In the genomic region with DNA sequence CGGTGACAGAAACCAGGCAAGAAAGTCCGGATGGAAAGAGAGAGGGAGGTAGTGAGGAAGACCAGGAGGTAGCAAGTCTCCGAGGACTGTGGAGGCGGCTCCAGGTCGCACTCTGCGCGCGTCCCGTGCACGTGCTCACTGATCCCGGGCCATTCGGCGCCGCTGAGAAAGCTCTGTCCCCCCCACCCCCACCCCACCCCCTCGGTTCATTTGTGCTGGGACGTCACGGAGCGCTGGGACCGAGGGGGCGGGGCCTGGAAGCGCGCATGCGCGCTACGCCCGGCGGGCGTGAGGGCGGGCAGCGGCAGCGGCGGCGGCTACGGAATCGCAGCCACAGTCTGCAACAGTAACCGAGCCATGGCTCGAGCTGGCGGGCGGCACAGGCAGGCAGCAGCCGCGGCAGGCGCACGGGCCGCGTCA, we compare ENCODE assay signal across 8 mouse cellular contexts. TPM values are rescaled to one million over a fixed set of nuclear protein-coding genes. Genes with fewer than 3 reads are reported as not detected.
DNase-seq lines count a peak whose midpoint lies in the region; ATAC-seq and TF ChIP-seq lines count a peak whose summit lies in the region.

A gene (plus strand): TSS at position 361 of the 420 bp plus-strand sequence.

- peak within 1 kb of the TSS; percentile 51 for H3K4me3 ChIP-seq in kidney, embryonic 16.5 days (ENCODE audit: low read length)
- peak within 1 kb of the TSS; percentile 49 for H3K4me3 ChIP-seq in forebrain, postnatal 0 days (ENCODE audit: low read depth, low read length)
- peak within 1 kb of the TSS; percentile 43 for H3K4me3 ChIP-seq in kidney, postnatal 0 days (replicated peaks; ENCODE audit: low read depth, low read length)

- H3K36me3 ChIP-seq in kidney, embryonic 16.5 days (ENCODE audit: insufficient read depth, low read length): no peaks in the 10 kb centered on the region
- no peaks in the 10 kb centered on the region for H3K36me3 ChIP-seq in forebrain, postnatal 0 days (ENCODE audit: insufficient read depth)
- H3K36me3 ChIP-seq in kidney, postnatal 0 days (ENCODE audit: insufficient read depth, low read length): no peaks in the 10 kb centered on the region

- peak within 1 kb of the TSS; percentile 74 for H3K4me2 ChIP-seq in kidney, embryonic 16.5 days (replicated peaks; ENCODE audit: low read depth, low read length)
- H3K4me2 ChIP-seq in forebrain, postnatal 0 days (ENCODE audit: low read depth): peak within 1 kb of the TSS; percentile 97
- peak within 1 kb of the TSS; percentile 94 for H3K4me2 ChIP-seq in kidney, postnatal 0 days (ENCODE audit: low read length)

- no peak for TF ChIP-seq CTCF in forebrain, postnatal 0 days (IDR thresholded peaks at IDR 0.05; ENCODE audit: low read depth)
- TF ChIP-seq CTCF in kidney, postnatal 0 days (IDR thresholded peaks at IDR 0.05; ENCODE audit: low read depth): no peak

- no peaks in the 10 kb centered on the region for H3K9me3 ChIP-seq in kidney, embryonic 16.5 days (ENCODE audit: low read length)
- H3K9me3 ChIP-seq in forebrain, postnatal 0 days (ENCODE audit: low read length): no peaks in the 10 kb centered on the region
- no peaks in the 10 kb centered on the region for H3K9me3 ChIP-seq in kidney, postnatal 0 days (replicated peaks; ENCODE audit: low read length)

- no peak within 1 kb of the TSS for H3K27ac ChIP-seq in kidney, embryonic 16.5 days (ENCODE audit: low read length)
- H3K27ac ChIP-seq in forebrain, postnatal 0 days (ENCODE audit: low read depth, low read length): no peak within 1 kb of the TSS
- H3K27ac ChIP-seq in kidney, postnatal 0 days: no peak within 1 kb of the TSS

- peak; percentile 54; the same call in 1 of the 2 replicates for ATAC-seq in kidney, embryonic 16.5 days (ENCODE audit: low FRiP score, low TSS enrichment)
- ATAC-seq in forebrain, postnatal 0 days: peak; percentile 73
- ATAC-seq in kidney, postnatal 0 days (replicated peaks; ENCODE audit: low FRiP score, low read depth): peak; percentile 37; the same call in 1 of the 2 replicates
- ATAC-seq in erythroid progenitor cell, adult 5-6 weeks (replicated peaks; ENCODE audit: low FRiP score, poor library complexity, severe bottlenecking): no peak

- no peak for DNase-seq in kidney, adult 9 months
- peak; percentile 80 for DNase-seq in adrenal gland, postnatal 25 days
- peak; percentile 84 for DNase-seq in forebrain, postnatal 0 days
- DNase-seq in kidney, postnatal 0 days (ENCODE audit: low spot score): peak; percentile 54
- DNase-seq in mesoderm, embryonic 11.5 days (ENCODE audit: low read depth, low spot score): peak; percentile 86
- DNase-seq in yolk sac, embryonic 10.5 days (ENCODE audit: low spot score): peak; percentile 85

- H3K4me1 ChIP-seq in kidney, embryonic 16.5 days (ENCODE audit: insufficient read depth, low read length): peaks cover 23% of the 10 kb centered on the region
- 0 out of 2 replicates have a peak, but pooled peaks cover 4% of the 10 kb centered on the region for H3K4me1 ChIP-seq in forebrain, postnatal 0 days (ENCODE audit: insufficient read depth)
- H3K4me1 ChIP-seq in kidney, postnatal 0 days (replicated peaks; ENCODE audit: insufficient read depth, low read length): 0 out of 2 replicates have a peak, but pooled peaks cover 16% of the 10 kb centered on the region

- no peak within 1 kb of the TSS; the same call in 1 of the 2 replicates for H3K9ac ChIP-seq in kidney, embryonic 16.5 days (replicated peaks; ENCODE audit: low read length)
- H3K9ac ChIP-seq in forebrain, postnatal 0 days: peak within 1 kb of the TSS; percentile 47
- H3K9ac ChIP-seq in kidney, postnatal 0 days (ENCODE audit: low read depth, low read length): no peak within 1 kb of the TSS

- peaks cover 99% of the 10 kb centered on the region for H3K27me3 ChIP-seq in kidney, embryonic 16.5 days (ENCODE audit: insufficient read depth, low read length)
- H3K27me3 ChIP-seq in forebrain, postnatal 0 days (ENCODE audit: insufficient read depth, low read length): peaks cover 83% of the 10 kb centered on the region
- peaks cover 94% of the 10 kb centered on the region for H3K27me3 ChIP-seq in kidney, postnatal 0 days (ENCODE audit: insufficient read depth, low read length)

- under 1% methylated on average over 45 of the region's 45 CpGs for WGBS in kidney, embryonic 16.5 days
- 2% methylated on average over 43 of the region's 45 CpGs for WGBS in forebrain, postnatal 0 days
- under 1% methylated on average over 45 of the region's 45 CpGs for WGBS in kidney, postnatal 0 days

RNA-seq across cellular contexts. Expression of the gene that starts here (rescaled TPM):
- polyA plus RNA-seq in kidney, embryonic 16.5 days (2015; fragmentation: Nextera tagmentation; extraction: Ambion mirVana): 0.05 and 0.06 TPM in 2 replicates
- not detected in 2 replicates for total RNA-seq in adrenal gland, postnatal 25 days (2021)
- total RNA-seq in forebrain, postnatal 0 days (2014; rRNA removed): 0.92 and 3.8 TPM in 2 replicates
- 0.23 and 0.64 TPM in 2 replicates for polyA plus RNA-seq in forebrain, postnatal 0 days (2015; fragmentation: Nextera tagmentation; extraction: Ambion mirVana)
- polyA plus RNA-seq in kidney, postnatal 0 days (2015; fragmentation: Nextera tagmentation; extraction: Ambion mirVana): not detected in 2 replicates
- not detected in 2 replicates for total RNA-seq in erythroid progenitor cell, adult 5-6 weeks (2015; ENCODE audit: low replicate concordance)
- not detected in 2 replicates for total RNA-seq in erythroid progenitor cell, adult 5-6 weeks (2017; ENCODE audit: low replicate concordance)

Comparison
In these comparisons a context has a peak if more than half of its experiments do, and no peak if none do; other contexts are left out.
1. Peak in ATAC-seq, H3K4me3 ChIP-seq and H3K4me2 ChIP-seq in kidney, embryonic 16.5 days; RNA of the gene not detected or under 1 TPM.
2. Peak in DNase-seq in adrenal gland, postnatal 25 days; RNA of the gene not detected or under 1 TPM.
3. Peak in DNase-seq, ATAC-seq, H3K4me3 ChIP-seq and H3K4me2 ChIP-seq in kidney, postnatal 0 days; RNA of the gene not detected or under 1 TPM.